Mouse (Mus musculus): ENCODE results near the gene Dennd4c.

Dennd4c gene

GRCm38 (mm10) chr4:86886160-86886878 lies 138.0 kb downstream of the Dennd4c start:
- peak; percentile 58 for DNase-seq

GRCm38 (mm10) chr4:86887879-86888278 lies 139.5 kb downstream of the Dennd4c start:
- peak; percentile 15 for DNase-seq

GRCm38 (mm10) chr4:86897411-86897810 lies 149.1 kb downstream of the Dennd4c start:
- no peak for DNase-seq

GRCm38 (mm10) chr4:86898791-86899474 lies 150.6 kb downstream of the Dennd4c start:
- no peak for DNase-seq

Data from thymus, postnatal 25 days (tissue).